Mouse (Mus musculus): ENCODE measurements around the gene Rasgrp3. TPM values are rescaled to one million over a fixed set of nuclear protein-coding genes. Genes with fewer than 3 reads are reported as not detected.

Gene Rasgrp3
- total RNA-seq, 2 experiments from 2014 or later = 13.2 to 13.4 TPM

DNA sequence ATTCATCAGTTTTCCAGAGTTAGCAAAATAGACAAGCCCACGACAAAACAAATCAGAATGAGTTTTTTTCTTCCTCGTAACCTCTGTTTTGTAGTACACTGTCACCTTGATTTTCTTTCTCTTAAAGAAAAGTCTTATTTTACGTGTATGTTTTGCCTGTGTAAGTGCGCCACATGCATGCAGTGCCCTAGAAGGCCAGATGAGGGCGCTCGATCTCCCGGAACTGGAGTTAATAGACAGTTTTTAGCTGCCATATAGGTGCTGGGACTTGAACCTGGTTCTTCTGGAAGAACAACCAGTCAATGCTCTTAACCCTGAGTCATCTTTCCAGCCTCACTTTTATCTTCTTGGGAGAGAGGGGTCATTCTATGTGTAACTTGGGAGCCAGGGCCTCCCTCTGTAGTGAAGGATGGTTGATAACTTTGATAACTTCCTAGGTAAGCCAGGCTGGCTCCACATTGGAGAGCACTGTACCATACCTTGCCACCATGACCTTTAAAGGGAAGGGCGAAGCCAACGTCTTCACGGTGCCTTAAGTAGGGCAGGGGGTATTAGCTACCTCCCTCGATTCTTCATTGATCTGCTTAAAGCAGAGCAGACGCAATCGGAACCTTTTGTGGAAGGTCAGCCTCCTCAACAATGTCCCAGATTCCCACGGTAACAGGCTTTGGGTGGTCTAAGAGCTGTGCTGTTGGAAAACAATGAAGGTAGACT lies 93.7 kb downstream of the Rasgrp3 start:
- no peak for DNase-seq (ENCODE audit: low spot score in 2 of 2)
- intact Hi-C loops (cut with DNase I) = no loop called here

DNA sequence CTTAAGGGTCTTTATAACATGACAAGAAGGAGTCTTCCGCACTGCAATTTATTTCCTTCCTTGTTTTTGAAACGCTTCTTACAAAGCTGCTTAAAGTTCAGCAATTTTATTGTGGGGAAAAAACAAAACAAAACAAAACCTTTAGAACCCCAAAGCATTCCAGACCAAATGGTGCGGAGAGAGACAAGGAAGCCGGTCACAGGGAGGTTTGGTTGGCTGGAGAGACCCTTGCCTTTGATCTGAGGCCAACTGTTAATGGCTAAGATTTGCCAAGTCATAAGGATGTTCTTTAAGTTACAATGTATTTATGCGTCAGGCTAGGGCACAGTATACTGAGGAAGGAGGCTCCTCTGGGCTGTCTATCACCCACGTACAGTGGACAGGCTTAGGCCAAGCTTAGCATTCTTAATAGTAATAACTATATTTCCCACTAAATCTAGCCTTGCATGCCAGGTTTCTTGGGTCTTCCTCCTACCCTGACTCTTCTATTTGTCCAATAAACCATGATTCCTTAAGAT lies 96.8 kb downstream of the Rasgrp3 start:
- intact Hi-C loops (cut with DNase I) = loop anchor here (10.0 kb wide), 2 partner anchors 138 to 518 kb away; no protein-coding TSS in a partner anchor

DNA sequence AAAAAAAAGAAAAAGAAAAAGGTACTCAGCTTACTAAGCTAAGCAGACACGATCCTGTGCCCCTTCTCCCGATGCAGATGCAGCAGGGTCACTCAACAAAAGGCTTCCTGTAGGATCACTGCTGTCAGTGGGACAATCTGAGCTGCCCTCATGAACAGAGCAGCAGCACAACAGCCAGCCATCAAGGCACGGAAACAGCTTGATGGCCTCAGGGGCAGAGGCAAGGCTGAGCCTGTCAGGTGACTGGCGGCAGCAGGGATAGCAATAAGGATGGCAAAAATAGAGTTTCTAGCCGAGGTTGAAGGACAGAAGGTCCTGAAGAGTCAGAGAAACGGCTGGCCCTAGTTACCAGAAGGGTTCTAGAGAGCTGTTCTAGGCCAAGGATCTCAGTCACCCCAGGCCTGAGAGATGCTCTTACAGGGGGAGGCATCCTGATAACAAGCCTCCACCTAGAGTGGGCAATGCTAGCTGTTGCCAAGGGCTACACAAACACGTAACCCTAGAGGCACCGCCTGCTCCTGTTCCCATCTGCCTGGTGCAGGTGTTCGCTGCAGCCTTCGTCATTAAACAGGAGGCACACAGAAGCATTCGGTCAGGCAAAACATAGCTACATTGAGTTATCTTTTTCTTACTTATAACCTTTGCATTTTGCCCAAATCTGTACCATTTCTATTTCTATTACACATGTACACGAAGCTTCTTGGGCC lies 98.8 kb downstream of the Rasgrp3 start:
- DNase-seq (ENCODE audit: low spot score in 2 of 2) = no peak
- intact Hi-C loops (cut with DNase I) = loop anchor here (5.0 to 10.0 kb wide), 3 partner anchors 140 to 520 kb away; no protein-coding TSS in a partner anchor

More for the DNA sequence above, 96.8 kb downstream of the Rasgrp3 start:
- DNase-seq (ENCODE audit: low spot score in 2 of 2) = no peak

DNA sequence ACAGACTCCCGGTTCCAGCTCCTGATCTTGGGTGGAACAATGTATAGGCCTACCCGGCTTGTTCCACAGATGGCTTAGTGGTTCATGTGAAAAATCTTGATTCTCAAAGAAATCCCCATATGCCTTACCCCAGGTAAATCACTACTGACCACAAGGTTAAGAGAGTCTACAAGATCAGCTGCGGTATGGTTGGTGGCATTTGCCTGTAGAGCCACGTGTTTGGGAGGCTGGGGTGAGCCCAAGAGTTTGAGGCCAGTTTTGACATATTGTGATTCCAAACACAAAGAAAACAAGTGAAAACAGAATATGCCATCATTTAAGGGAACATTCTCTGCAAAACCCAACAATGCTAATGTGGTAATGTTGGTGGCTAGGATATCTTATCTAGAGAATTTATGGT lies 99.9 kb downstream of the Rasgrp3 start:
- intact Hi-C loops (cut with DNase I) = loop anchor here (5.0 to 10.0 kb wide), 3 partner anchors 141 to 521 kb away; no protein-coding TSS in a partner anchor
- DNase-seq (ENCODE audit: low spot score in 2 of 2) = no peak

DNA sequence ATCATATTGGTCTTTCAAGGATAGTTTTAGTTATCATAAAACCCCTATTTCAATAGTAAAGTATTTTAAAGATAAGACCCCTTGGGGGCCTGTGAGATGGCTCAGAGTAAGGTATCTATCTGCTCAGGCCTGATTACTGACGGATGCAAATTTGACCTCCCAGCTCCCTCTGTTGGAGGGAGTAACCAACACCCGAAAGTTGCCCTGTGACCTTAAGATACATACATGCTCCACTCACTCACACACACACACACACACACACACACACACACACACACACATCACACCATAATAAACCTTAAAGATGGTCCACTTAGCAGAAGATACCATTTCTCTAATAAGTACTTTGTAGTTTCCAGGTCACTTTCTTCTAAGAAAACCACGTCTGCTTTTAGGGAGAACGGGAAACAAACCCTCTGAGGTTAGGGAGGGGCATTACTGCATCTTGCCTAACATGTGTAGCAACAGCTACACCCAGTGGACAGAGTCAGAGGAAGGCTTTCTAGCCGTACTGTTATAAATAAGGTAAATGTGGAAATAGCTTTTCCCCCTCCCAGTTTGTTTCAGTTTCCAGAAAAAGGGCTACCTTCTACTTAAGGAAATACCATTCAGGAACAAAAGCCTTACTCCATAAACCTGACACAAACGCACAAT lies 100.8 kb downstream of the Rasgrp3 start:
- DNase-seq (ENCODE audit: low spot score in 2 of 2) = peak; percentile 64 to 80

DNA sequence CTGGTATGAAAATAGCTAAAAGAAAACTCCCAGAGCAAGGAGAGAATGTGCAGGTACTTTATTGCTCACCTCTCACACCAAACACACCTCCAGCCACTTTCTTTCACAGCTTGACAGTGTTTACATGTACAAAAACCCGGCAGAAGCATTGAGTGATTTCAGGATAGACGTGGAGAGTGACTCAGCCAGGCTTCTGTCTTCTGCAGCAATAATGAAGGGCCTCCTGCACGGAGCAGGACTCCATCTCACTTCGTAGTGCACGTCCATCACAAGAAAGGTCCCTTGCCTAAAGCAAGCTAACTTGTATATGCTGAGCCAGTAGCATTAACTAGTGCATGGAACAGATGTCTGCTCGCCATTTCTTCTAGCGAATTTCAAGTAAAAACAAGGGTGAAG lies 101.4 kb downstream of the Rasgrp3 start:
- no peak for DNase-seq (ENCODE audit: low spot score in 2 of 2)
- intact Hi-C loops (cut with DNase I) = loop anchor here (5.0 to 10.0 kb wide), 3 partner anchors 142 to 522 kb away; no protein-coding TSS in a partner anchor

More for the DNA sequence above, 100.8 kb downstream of the Rasgrp3 start:
- intact Hi-C loops (cut with DNase I) = loop anchor here (5.0 to 10.0 kb wide), 3 partner anchors 142 to 522 kb away; no protein-coding TSS in a partner anchor

DNA sequence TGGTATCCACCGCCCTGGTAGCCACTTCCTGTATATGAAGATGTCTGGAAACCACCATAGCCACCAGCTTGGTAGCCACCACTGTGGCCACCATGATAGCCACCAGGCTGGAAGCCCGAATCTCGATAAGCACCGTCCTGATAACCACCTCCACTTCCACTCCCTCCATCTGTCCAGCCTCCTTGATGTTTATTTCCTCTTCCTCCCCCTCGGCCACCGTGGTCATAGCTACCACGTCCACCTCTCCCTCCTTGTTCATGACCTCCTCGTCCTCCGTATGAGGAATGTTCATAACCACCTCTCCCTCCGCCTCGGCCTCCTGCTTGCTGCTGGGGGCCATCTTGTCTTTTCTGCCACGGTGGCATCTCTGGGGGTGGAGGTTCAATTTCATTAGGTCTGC lies 102.7 kb downstream of the Rasgrp3 start:
- DNase-seq (ENCODE audit: low spot score in 2 of 2) = no peak
- intact Hi-C loops (cut with DNase I) = loop anchor here (5.0 to 10.0 kb wide), 3 partner anchors 144 to 524 kb away; no protein-coding TSS in a partner anchor

DNA sequence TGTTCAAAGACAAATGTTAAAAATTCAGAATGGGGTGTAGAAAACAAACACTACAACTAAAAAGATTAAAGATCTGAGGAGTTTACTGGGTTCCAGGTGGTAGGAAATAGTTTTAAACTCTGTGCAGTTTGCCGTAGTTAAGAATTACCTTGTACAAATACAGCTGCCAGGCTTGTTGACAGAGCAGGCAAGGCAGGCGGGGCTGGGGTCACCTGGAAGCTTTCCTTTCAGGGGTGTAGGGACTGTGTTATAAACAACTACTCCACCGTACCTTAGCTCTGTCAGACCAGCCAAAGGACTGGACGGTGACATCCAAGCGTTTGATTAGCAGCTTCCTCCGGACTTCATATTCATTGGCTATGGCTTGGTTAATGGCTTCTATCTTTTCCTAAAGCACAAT lies 103.4 kb downstream of the Rasgrp3 start:
- intact Hi-C loops (cut with DNase I) = loop anchor here (5.0 to 10.0 kb wide), 3 partner anchors 144 to 524 kb away; no protein-coding TSS in a partner anchor

DNA sequence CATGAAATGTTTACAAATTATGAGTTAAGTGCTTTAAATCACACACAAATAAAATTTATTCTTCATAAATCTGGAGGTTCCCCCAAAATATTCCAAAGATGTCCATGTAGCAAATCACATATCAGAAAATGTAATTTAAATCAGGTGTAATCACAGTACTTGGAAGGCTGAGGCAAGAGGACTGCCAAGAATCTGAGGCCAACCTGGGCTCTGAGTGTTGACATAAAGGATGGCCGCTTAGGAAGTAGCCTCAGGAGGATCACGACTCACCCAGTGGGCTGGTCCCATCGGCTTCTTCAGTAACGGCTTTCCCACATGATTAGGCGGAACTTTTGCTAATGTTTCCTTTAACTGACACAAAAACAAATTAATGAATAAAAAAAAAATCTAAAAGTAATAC lies 104.1 kb downstream of the Rasgrp3 start:
- intact Hi-C loops (cut with DNase I) = loop anchor here (5.0 to 10.0 kb wide), 4 partner anchors 145 to 725 kb away; no protein-coding TSS in a partner anchor
- no peak for DNase-seq (ENCODE audit: low spot score in 2 of 2)

More for the DNA sequence above, 103.4 kb downstream of the Rasgrp3 start:
- no peak for DNase-seq (ENCODE audit: low spot score in 2 of 2)

DNA sequence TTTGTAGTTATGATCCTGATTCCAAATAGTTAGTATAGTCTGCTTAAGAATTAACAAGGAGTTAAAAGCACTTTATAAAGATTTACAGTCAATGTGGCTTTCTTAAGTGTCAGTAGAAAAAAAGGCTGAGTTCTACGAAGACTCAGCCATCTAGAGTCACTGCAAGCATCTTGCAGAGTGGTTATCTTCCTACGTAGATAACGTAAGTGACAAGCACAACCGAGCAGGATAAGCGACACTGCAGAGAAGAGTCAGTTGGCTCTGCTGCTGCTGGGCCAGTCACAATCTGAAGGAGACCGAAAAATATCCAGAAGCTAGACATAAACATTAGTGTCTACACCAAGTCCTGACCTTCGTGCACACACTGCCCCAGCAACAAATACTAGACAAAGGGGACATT lies 107.7 kb downstream of the Rasgrp3 start:
- no peak for DNase-seq (ENCODE audit: low spot score in 2 of 2)
- intact Hi-C loops (cut with DNase I) = loop anchor here (10.0 kb wide), 1 partner anchor 729 kb away; no protein-coding TSS in a partner anchor

DNA sequence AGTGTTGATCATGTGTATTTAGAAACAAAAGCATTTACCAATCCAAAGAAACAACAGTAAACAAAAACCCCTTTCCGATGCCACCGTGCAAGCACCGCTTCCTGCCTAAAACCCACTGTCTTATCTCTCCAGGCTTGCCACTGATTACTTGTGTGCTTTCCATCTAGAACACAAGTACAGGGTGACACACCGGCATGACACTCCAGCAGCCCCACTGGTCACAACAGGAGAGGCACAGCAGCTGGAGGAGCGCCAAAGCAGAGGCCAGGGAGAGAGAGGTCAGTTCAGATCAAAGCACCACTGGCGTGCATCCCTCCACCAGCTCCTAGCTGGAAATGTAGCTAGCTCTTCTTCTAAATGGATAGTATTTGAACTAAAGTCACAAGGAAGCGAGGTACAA lies 108.6 kb downstream of the Rasgrp3 start:
- no peak for DNase-seq (ENCODE audit: low spot score in 2 of 2)
- intact Hi-C loops (cut with DNase I) = loop anchor here (10.0 kb wide), 1 partner anchor 729 kb away; no protein-coding TSS in a partner anchor

DNA sequence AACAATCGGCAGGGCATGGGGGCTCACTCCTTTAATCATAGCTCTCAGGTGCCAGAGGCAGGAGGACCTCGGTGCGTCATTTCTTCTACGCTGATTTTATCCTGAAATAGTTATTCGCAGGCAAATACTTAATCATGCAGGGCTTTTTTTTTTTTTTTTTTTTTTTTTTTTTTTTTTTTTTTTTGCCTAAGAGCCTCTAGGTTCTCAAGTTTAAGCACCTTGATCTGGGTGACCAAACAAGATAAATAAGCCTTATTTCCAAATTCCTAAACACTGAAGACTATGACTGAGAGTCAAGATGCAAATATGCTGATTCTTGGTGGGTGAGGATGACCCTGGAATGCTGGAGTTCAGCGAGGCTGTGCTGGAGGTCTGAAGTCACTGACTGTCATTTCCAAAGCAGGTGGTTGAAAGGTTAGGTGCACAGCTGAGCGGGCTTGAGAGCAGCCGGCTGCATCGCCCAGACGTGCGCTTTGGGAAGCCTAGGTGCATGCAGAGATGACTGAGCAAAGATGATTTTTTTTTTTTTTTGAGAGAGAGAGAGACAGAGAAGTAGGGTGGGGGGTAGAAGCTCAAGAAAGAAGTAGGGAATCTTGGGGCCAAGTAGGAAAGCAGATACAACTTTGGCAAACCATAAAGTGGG lies 115.2 kb downstream of the Rasgrp3 start:
- intact Hi-C loops (cut with DNase I) = no loop called here

DNA sequence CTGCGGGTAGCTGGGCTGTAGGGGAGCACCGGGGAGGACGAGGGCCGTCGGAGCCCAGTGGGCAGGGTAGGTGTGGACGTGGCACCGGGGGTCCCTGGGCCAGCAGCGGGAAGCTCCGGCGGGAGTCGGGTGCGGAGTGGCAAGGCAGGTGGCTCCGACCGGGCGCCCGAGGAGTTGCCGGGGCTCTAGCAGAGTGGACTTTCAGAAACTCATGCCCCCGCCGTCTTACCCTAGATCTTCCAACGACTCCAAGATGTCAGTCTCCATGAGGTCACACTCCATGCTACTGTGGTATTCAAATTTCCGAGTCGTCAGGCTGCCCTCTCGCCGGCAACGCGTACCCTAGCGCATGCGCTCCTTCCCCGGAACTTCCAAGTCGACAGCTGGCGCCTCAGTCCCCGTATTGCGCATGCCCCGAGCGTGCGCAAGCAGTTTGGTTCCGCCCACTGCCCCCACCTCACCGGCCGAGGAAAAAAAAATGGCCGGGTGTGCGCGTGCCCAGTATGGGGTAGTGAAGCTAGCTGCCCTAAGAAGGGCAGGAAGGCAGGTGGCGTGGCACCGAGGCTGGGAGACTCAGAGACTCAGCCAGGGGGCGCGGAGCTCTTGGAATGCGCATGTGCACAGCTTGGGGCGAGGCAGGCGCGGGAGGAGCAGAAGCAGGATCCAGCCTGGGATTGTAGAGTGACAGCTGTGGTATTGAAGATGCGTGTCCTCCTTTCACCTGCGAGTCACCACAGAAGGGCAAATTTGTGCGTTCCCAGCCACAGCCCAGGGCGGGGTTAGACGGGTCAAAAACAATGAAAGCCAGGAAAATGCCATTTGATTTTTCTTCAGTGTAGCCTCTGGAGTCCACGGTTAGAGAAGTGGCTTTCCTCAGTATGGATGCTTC lies 116.1 kb downstream of the Rasgrp3 start, which contains the start of gene Fam98a:
Gene Fam98a, minus strand, starts transcription at position 435 of the 889 bp plus-strand sequence.
- intact Hi-C loops (cut with DNase I) = no loop called here
- peak; percentile 98 for DNase-seq (ENCODE audit: low spot score in 2 of 2)

More for the DNA sequence above, 115.2 kb downstream of the Rasgrp3 start:
- DNase-seq (ENCODE audit: low spot score in 2 of 2) = no peak

DNA sequence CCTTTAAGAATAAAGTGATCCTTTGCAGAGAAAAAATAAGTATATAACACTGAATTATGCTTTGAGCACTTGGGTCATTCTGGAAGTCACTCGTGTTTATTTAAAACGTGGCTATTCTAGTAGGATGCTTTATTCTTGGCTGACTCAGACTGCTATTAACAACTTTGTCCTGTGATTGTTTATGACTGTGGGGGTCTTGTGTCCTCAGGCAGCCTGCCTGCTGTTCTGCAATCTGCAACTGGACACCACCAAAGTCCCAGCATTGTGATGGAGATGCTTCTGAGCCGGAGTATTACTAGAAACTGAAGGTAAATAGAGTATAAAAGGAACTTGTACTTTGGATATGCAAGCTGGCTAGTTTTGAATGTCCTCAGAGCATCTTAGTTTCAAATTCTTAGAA lies 121.3 kb downstream of the Rasgrp3 start:
- DNase-seq (ENCODE audit: low spot score in 2 of 2) = no peak
- intact Hi-C loops (cut with DNase I) = no loop called here

DNA sequence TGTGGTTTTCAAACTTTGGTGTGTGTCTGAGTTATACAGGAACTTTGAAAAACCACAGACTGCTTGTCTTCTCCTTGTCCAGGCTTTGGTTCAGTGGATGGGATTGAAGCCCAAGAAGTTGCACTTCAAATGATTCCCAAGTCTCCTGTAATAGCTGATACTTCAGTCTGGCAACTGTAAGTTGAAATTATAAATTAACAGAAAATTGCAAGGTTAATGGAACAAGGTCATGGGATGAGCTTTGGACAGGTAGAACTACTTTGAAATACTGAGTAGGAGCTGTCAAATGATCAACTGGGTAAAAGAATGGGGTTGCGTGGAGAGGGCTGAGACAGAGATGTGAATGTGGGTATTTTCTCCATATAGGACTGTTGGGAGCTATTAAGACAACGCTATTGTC lies 122.3 kb downstream of the Rasgrp3 start:
- DNase-seq (ENCODE audit: low spot score in 2 of 2) = no peak
- intact Hi-C loops (cut with DNase I) = no loop called here

DNA sequence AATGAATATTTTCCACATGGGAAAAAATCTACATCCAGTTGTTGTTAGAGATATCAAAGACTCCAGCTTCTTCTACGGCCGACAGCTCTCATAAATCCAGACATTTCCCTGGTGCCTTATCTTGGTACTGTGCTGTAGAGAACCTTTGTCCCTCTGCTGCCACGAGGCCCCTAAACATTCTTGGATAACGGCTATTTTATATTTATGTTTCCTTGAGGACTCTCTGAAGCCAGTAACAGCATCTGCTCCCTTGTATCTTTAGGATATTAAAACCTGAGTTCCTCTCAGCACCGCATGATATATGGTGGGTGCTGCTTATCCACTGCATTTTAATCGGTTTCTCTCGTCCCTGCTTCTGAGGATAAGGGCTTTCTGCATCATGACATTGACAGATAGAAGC lies 139.9 kb downstream of the Rasgrp3 start:
- intact Hi-C loops (cut with DNase I) = no loop called here
- DNase-seq (ENCODE audit: low spot score in 2 of 2) = no peak

Data from left cerebral cortex, postnatal 14 days (tissue).